Mouse (Mus musculus): Measurements from ENCODE around the gene Zbtb7b. TPM values are rescaled to one million over a fixed set of nuclear protein-coding genes. Genes with fewer than 3 reads are reported as not detected.
A peak's percentile ranks its signal among the peaks of the same experiment; 100 is the strongest.

Gene Zbtb7b
- polyA plus RNA-seq, 1 experiment from 2014 or later: 8.2 TPM

DNA sequence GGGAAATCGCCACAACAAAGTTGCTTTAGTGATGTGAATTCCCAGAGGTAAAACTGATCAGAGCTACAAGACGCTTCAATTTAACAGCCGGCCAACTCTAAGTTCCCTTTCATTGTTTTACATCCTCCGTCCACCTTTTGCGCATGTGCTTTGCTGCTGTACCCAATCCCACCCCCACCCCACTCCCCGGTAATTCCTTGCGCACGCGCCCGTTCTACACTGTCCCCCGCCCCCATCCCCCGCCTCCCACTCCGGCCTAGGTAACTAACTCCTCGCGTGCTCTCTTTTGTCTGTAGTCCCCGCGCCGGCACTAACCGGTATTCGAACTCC is 23.2 kb upstream of the Zbtb7b start:
- Histone ChIP-seq H3K9ac (peak overlapping the region; percentile 22), H3K4me3 (replicated peaks) (peak overlapping the region; percentile 58), H3K4me1 (peaks cover 47% of the 10 kb centered on the region), H3K4me2 (replicated peaks) (peak overlapping the region; percentile 80), H3K27ac (replicated peaks) (peak overlapping the region; percentile 98), H3K36me3 (peaks cover 31% of the 10 kb centered on the region), H3K9me3 (replicated peaks) (no peaks in the 10 kb centered on the region), H3K27me3 (no peaks in the 10 kb centered on the region)
- WGBS: under 1% methylated on average over 20 of the region's 20 CpGs
- ATAC-seq (ENCODE audit: insufficient number of reproducible peaks, low FRiP score, low TSS enrichment, low read depth): peak; percentile 32

DNA sequence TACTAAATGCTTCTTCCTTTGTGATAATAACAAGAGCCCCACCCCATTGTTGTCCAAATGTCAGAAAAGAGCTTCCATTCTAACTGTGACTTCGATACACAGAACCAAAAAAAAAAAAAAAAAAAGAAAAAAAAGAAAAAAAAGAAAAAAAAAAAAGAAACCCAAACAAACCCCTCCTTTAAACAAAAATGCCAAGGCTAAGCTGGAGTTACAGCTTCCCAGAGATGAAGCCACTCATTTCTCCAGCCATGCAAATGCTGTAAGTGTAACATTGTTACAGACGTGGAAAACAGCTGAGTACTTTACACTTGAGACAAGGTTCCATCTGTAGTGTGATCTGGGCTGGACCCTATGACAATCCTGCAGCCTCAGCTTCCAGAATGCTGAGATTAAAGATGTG is 22.6 kb upstream of the Zbtb7b start:
- H3K4me1 ChIP-seq: peaks cover 41% of the 10 kb centered on the region
- no peaks in the 10 kb centered on the region for H3K9me3 ChIP-seq (replicated peaks)
- peak overlapping the region; percentile 22 for H3K9ac ChIP-seq
- H3K27ac ChIP-seq (replicated peaks): peak overlapping the region; percentile 98
- H3K36me3 ChIP-seq: peaks cover 31% of the 10 kb centered on the region
- 17% methylated on average over 2 of the region's 2 CpGs for WGBS
- ATAC-seq (ENCODE audit: insufficient number of reproducible peaks, low FRiP score, low TSS enrichment, low read depth): no peak
- H3K27me3 ChIP-seq: no peaks in the 10 kb centered on the region
- H3K4me2 ChIP-seq (replicated peaks): peak overlapping the region; percentile 80
- peak overlapping the region; percentile 58 for H3K4me3 ChIP-seq (replicated peaks)

DNA sequence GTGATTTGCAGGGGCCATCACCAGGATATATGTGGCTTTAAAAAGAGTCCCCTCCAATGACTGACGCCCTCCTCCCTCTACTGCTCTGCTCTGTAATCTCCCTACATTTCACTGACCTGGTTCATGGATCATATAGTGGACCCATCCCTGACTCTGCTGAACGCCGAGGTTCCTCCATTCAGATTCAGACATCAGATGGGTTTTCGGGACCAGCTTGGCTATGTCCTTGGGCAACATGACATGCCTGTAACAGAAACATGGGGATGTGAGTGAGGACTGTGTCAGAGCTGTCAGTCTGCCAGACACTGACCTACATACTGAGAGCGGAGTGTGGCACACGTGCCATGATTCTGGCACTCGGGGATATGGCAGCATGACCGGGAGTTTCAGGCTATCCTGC is 21.6 kb upstream of the Zbtb7b start:
- H3K27me3 ChIP-seq: no peaks in the 10 kb centered on the region
- H3K4me1 ChIP-seq: peaks cover 32% of the 10 kb centered on the region
- H3K9ac ChIP-seq: no peak overlapping the region
- ATAC-seq (ENCODE audit: insufficient number of reproducible peaks, low FRiP score, low TSS enrichment, low read depth): no peak
- 96% methylated on average over 8 of the region's 8 CpGs for WGBS
- H3K4me2 ChIP-seq (replicated peaks): no peak overlapping the region
- H3K9me3 ChIP-seq (replicated peaks): no peaks in the 10 kb centered on the region
- peaks cover 31% of the 10 kb centered on the region for H3K36me3 ChIP-seq
- no peak overlapping the region for H3K27ac ChIP-seq (replicated peaks)
- no peak overlapping the region for H3K4me3 ChIP-seq (replicated peaks)

DNA sequence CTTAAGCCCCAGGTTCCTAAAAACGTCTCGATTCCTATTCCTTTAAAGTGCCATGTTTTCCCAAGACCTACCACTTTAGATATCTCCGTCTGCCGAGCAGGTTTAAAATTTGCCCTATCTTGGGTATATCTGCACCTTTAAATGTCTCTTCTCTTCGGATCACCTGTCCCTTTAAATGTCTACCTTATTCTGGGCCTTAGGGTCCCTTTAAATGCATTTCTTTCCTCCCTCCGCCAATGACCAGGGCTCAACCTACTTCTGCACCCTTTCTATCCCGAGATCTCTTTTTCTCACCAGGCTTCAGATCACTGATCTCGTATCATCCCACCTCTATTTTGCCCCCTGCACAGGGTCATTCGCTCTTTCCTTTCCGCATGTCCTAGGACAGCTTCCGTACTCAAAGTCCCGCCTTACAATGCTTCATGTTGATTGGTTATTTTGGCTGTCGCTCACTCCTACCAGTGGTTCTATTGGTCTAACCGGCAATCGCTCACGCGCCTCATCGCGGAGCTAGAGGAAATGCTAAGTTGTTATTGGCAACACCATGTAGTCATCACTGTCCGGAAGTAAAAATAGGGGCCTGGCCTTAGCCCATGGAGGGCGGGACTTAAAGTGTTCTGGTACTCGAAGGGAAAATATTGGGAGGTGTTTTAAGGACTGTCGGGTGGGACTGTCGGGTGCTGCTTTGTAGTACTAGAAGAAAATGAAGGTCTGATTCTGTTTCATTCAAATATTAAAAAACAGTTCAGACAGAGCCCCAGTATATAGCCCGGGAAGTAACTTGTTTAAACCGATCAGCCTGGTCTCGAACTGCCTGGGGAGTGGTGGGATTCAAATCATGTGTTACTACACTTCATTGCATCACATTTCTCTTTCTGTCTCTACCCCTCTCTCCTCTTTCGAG is 17.2 kb upstream of the Zbtb7b start, which contains the start of gene Flad1:
Gene Flad1 (minus strand): TSS at position 381 of the 904 bp plus-strand sequence.
- peaks cover 51% of the 10 kb centered on the region for H3K36me3 ChIP-seq
- H3K9ac ChIP-seq: peak within 1 kb of the TSS; percentile 21; the same call in 1 of the 2 replicates
- WGBS: 6% methylated on average over 28 of the region's 28 CpGs
- peak; percentile 99 for ATAC-seq (ENCODE audit: insufficient number of reproducible peaks, low FRiP score, low TSS enrichment, low read depth)
- peak within 1 kb of the TSS; percentile 54 for H3K4me3 ChIP-seq (replicated peaks)
- H3K4me1 ChIP-seq: peaks cover 11% of the 10 kb centered on the region
- H3K9me3 ChIP-seq (replicated peaks): no peaks in the 10 kb centered on the region
- 0 out of 2 replicates have a peak within 1 kb of the TSS, but pooled peaks have one; percentile 29 for H3K27ac ChIP-seq (replicated peaks)
- peak within 1 kb of the TSS; percentile 60 for H3K4me2 ChIP-seq (replicated peaks)
- no peaks in the 10 kb centered on the region for H3K27me3 ChIP-seq

DNA sequence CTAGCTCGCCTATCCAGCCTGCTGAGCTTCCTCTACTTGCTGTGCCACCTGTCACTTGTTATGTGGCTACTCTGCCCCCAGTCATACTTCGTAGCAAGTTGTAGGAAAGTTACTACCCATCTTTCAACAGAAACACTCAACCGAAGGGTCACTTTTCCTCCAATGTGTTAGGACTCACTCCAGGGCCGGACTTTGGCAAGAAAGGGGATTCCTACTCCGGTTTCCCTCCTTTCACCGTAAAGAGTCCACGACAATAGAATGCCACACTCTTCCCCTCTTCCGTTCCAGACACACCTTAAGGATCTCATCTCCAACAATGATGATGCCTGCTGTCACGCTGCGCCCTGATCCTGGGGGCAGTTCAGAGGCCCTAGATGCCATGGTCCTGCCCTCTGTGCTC is 16.3 kb upstream of the Zbtb7b start:
- Histone ChIP-seq H3K4me2 (replicated peaks) (peak overlapping the region; percentile 60), H3K4me1 (peaks cover 6% of the 10 kb centered on the region), H3K27ac (replicated peaks) (0 out of 2 replicates have a peak overlapping the region, but pooled peaks have one; percentile 29), H3K36me3 (peaks cover 49% of the 10 kb centered on the region), H3K27me3 (no peaks in the 10 kb centered on the region), H3K9ac (peak overlapping the region; percentile 21; the same call in 1 of the 2 replicates), H3K4me3 (replicated peaks) (peak overlapping the region; percentile 54), H3K9me3 (replicated peaks) (no peaks in the 10 kb centered on the region)
- 71% methylated on average over 10 of the region's 10 CpGs for WGBS
- no peak for ATAC-seq (ENCODE audit: insufficient number of reproducible peaks, low FRiP score, low TSS enrichment, low read depth)

DNA sequence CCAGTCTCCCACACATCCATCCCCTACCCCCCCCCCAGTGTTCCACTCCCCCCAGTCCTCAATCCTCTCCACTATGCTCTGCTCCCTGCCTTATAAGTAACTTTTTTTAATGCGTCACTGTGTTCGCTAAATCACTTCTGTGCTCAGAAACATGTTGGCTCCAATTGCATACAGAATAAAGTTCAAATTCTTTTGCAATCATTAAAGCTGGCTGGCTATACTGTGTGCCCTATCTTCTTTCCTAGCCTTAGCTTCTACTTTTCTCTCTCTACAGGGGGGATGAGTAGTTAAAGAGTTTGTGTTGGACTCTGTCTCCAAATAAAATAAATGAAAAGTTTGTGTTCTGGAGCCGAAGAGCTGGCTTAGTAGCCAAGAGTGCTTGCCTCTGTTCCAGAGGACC is 15.1 kb upstream of the Zbtb7b start:
- no peak overlapping the region for H3K4me3 ChIP-seq (replicated peaks)
- 94% methylated on average over 3 of the region's 3 CpGs for WGBS
- no peaks in the 10 kb centered on the region for H3K27me3 ChIP-seq
- peaks cover 6% of the 10 kb centered on the region for H3K4me1 ChIP-seq
- H3K36me3 ChIP-seq: peaks cover 45% of the 10 kb centered on the region
- no peak for ATAC-seq (ENCODE audit: insufficient number of reproducible peaks, low FRiP score, low TSS enrichment, low read depth)
- H3K27ac ChIP-seq (replicated peaks): no peak overlapping the region
- no peak overlapping the region for H3K4me2 ChIP-seq (replicated peaks)
- no peaks in the 10 kb centered on the region for H3K9me3 ChIP-seq (replicated peaks)
- no peak overlapping the region for H3K9ac ChIP-seq

DNA sequence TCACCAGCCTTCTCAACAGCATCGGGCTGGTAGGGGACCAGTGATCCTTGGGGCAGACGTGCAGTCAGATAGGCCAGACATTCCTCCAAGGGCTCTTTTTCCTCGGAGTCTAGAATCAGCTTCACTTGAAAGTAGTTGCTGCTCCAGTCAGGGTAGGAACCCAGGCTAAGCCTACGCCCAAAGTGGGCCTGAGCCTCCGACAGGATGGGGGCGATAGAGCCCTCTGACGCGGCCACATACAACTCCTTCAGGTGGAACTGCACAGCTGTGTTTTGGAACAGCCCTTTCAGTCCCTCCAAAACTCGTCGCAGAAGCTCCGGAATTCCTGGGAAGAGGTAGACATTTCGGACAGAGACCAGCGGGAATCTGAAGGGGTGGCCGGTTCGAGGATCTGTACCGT is 13.9 kb upstream of the Zbtb7b start:
- Histone ChIP-seq H3K27ac (replicated peaks) (no peak overlapping the region), H3K27me3 (no peaks in the 10 kb centered on the region), H3K4me3 (replicated peaks) (no peak overlapping the region), H3K36me3 (peaks cover 43% of the 10 kb centered on the region), H3K9me3 (replicated peaks) (no peaks in the 10 kb centered on the region), H3K4me2 (replicated peaks) (no peak overlapping the region), H3K4me1 (peaks cover 6% of the 10 kb centered on the region), H3K9ac (no peak overlapping the region)
- ATAC-seq (ENCODE audit: insufficient number of reproducible peaks, low FRiP score, low TSS enrichment, low read depth): no peak
- 63% methylated on average over 16 of the region's 16 CpGs for WGBS

DNA sequence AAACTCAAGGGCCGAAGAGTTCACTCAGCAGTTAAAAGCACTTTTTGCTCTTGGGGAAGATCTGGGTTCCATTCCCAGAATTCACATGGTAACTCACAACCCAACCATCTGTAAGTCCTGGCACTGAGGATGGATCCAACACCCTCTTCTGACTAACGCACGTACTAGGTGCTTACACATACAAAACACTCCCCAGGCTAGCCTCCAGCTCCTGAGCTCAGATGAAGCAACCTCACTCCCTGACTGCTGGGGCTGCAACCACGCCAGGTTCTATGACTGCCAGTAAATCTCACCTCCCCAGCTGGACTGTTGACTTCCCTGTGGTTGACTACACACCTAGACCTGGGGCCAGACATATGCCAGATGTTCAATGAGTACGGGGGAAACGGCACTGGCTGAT is 12.3 kb upstream of the Zbtb7b start:
- 84% methylated on average over 6 of the region's 6 CpGs for WGBS
- peaks cover 56% of the 10 kb centered on the region for H3K36me3 ChIP-seq

DNA sequence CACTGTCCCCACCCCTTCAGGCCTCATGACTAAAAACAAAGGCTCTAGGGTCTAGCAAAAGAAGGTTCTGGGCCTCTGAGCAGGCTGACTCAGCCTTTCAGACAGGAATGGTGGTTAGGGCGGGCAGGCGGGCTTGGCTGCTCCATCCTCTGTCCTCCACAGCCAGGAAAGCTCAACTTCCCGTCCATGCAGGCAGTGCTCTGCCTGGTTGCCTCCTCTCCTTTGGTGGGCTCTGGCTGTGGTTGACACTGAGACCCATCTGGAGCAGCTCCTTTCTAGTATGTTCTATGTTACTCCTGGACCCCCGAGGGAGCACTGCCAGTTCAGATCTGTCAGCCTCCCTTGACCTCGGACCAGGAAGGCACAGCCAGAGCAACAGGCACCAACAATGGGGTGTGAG is 8.1 kb upstream of the Zbtb7b start, which contains the start of gene Lenep:
Gene Lenep (minus strand): TSS at position 101 of the 400 bp plus-strand sequence.
- Histone ChIP-seq H3K4me1 (no peaks in the 10 kb centered on the region), H3K9me3 (replicated peaks) (no peaks in the 10 kb centered on the region), H3K4me3 (replicated peaks) (no peak within 1 kb of the TSS), H3K27me3 (no peaks in the 10 kb centered on the region), H3K4me2 (replicated peaks) (no peak within 1 kb of the TSS), H3K36me3 (peaks cover 50% of the 10 kb centered on the region), H3K9ac (no peak within 1 kb of the TSS), H3K27ac (replicated peaks) (no peak within 1 kb of the TSS)
- 72% methylated on average over 5 of the region's 5 CpGs for WGBS
- ATAC-seq (ENCODE audit: insufficient number of reproducible peaks, low FRiP score, low TSS enrichment, low read depth): no peak

More for the DNA sequence above, 12.3 kb upstream of the Zbtb7b start:
- no peaks in the 10 kb centered on the region for H3K9me3 ChIP-seq (replicated peaks)
- ATAC-seq (ENCODE audit: insufficient number of reproducible peaks, low FRiP score, low TSS enrichment, low read depth): no peak
- H3K4me2 ChIP-seq (replicated peaks): no peak overlapping the region
- no peak overlapping the region for H3K4me3 ChIP-seq (replicated peaks)
- H3K9ac ChIP-seq: no peak overlapping the region
- peaks cover 6% of the 10 kb centered on the region for H3K4me1 ChIP-seq
- no peak overlapping the region for H3K27ac ChIP-seq (replicated peaks)
- no peaks in the 10 kb centered on the region for H3K27me3 ChIP-seq

DNA sequence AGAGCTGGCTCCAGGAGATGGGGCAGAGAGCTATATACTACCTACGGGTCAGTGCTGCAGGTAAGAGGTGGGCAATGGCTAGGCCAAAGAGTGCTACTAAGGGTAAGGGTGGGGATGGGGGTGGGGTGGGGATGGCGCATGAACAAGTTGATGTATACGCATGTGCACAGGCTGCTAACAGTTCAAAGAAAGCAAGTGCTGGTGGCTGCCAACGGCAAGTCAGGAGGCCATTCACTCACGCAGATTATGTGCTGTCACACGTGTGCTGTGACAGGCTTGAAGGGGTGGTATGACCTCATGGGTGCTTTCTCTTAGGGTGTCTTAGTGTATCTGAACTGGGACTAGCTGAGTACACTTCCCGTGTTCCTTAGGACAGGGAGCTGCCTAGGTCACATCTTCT is 6.8 kb upstream of the Zbtb7b start:
- Histone ChIP-seq H3K36me3 (peaks cover 41% of the 10 kb centered on the region), H3K27ac (replicated peaks) (no peak overlapping the region), H3K9ac (no peak overlapping the region), H3K4me2 (replicated peaks) (no peak overlapping the region), H3K27me3 (no peaks in the 10 kb centered on the region), H3K4me1 (peaks cover 7% of the 10 kb centered on the region), H3K4me3 (replicated peaks) (no peak overlapping the region), H3K9me3 (replicated peaks) (no peaks in the 10 kb centered on the region)
- no peak for ATAC-seq (ENCODE audit: insufficient number of reproducible peaks, low FRiP score, low TSS enrichment, low read depth)
- 91% methylated on average over 7 of the region's 7 CpGs for WGBS

DNA sequence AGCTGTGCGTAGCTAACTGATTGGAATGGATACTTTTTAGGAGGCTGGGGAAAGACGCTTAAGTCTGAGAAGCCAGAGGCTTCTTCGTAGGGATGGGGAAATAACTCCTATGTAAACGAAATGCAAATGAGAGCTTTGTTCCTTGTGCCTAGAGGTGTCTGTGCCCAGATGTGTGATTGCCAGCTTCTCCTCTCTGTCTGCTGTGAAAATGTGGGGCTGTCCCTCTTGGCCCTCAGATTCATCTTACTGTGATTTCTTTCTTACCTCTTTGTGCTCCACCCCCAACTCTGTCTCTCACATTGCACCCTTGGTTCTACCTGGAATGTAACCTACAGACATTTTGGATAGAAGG is 2.1 kb upstream of the Zbtb7b start:
- H3K4me3 ChIP-seq (replicated peaks): peak overlapping the region; percentile 58
- H3K4me1 ChIP-seq: peaks cover 52% of the 10 kb centered on the region
- H3K9ac ChIP-seq: no peak overlapping the region
- H3K9me3 ChIP-seq (replicated peaks): no peaks in the 10 kb centered on the region
- no peak for ATAC-seq (ENCODE audit: insufficient number of reproducible peaks, low FRiP score, low TSS enrichment, low read depth)
- no peaks in the 10 kb centered on the region for H3K27me3 ChIP-seq
- WGBS: 1% methylated on average over 4 of the region's 4 CpGs
- peak overlapping the region; percentile 93 for H3K27ac ChIP-seq (replicated peaks)
- peak overlapping the region; percentile 98 for H3K4me2 ChIP-seq (replicated peaks)
- H3K36me3 ChIP-seq: peaks cover 3% of the 10 kb centered on the region
